Mouse (Mus musculus) CH12.LX (cell line): ENCODE measurements around the gene Slc44a4. TPM values are rescaled to one million over a fixed set of nuclear protein-coding genes. Genes with fewer than 3 reads are reported as not detected.

Experiments used
- DNase-seq: peaks from one replicate; pipeline ENCODE4 v3.0.0-alpha.2; 2013; ENCODE audit errors: extremely low read depth
- H3K27ac ChIP-seq: 2 replicates; pipeline ENCODE4 v1.5.1; 2012; ENCODE audit warnings: low read depth, mild to moderate bottlenecking, control low read depth, moderate library complexity; ENCODE audit not compliant: insufficient read depth
- H3K27me3 ChIP-seq: replicated peaks from 2 replicates; pipeline ENCODE3; 2012; ENCODE audit warnings: inconsistent platforms
- H3K36me3 ChIP-seq, 2 experiments: replicated peaks in 1 of 2; 2 replicates each; pipeline versions ENCODE3 to v1.6.1; 2012; ENCODE audit warnings: inconsistent platforms in 1 of 2, low read length in 1 of 2, mild to moderate bottlenecking in 1 of 2, mixed read lengths in 1 of 2, moderate library complexity in 1 of 2; ENCODE audit not compliant: control insufficient read depth in 1 of 2, insufficient read depth in 1 of 2
- H3K4me1 ChIP-seq, 2 experiments: 2 replicates each; pipeline ENCODE4 v1.6.1; 2012; ENCODE audit warnings: inconsistent platforms in 1 of 2, moderate library complexity in 1 of 2; ENCODE audit not compliant: insufficient read depth in 2 of 2, control insufficient read depth in 1 of 2
- H3K4me2 ChIP-seq: 2 replicates; pipeline ENCODE4 v1.6.1; 2012; ENCODE audit warnings: low read depth, mild to moderate bottlenecking, control low read depth; ENCODE audit not compliant: poor library complexity, insufficient read depth, severe bottlenecking
- H3K4me3 ChIP-seq, 3 experiments: fragments of 150-350 bp in 1 of 3; sonication (generic) in 1 of 3; replicated peaks in 1 of 3; 2 replicates each; pipeline versions ENCODE3 to v1.5.1; 2011 to 2012; ENCODE audit warnings: low read depth in 2 of 3, low read length in 2 of 3, mild to moderate bottlenecking in 2 of 3, moderate library complexity in 2 of 3, control low read depth in 1 of 3, improper control_type of control experiment in 1 of 3, inconsistent platforms in 1 of 3, mixed read lengths in 1 of 3; ENCODE audit not compliant: poor library complexity in 1 of 3
- H3K79me2 ChIP-seq: replicated peaks from 2 replicates; pipeline ENCODE4 v1.6.1; 2012; ENCODE audit warnings: mild to moderate bottlenecking, moderate library complexity; ENCODE audit not compliant: control insufficient read depth, poor library complexity, insufficient read depth, severe bottlenecking; ENCODE audit errors: extremely low read depth
- H3K9ac ChIP-seq: 2 replicates; pipeline ENCODE4 v1.6.1; 2012; ENCODE audit warnings: low read depth, mild to moderate bottlenecking, control low read depth, moderate library complexity; ENCODE audit not compliant: insufficient read depth
- H3K9me3 ChIP-seq: replicated peaks from 2 replicates; pipeline ENCODE3; 2012; ENCODE audit warnings: low read length, inconsistent platforms, mixed read lengths
- CTCF ChIP-seq, 2 experiments: IDR thresholded peaks in 1 of 2; conservative IDR thresholded peaks in 1 of 2; 2 replicates each; pipeline ENCODE4 v1.5.1; 2011 to 2012; ENCODE audit warnings: low read depth in 2 of 2, low read length in 2 of 2, improper control_type of control experiment in 1 of 2, inconsistent platforms in 1 of 2, mild to moderate bottlenecking in 1 of 2, moderate library complexity in 1 of 2
- E2F4 ChIP-seq: IDR thresholded peaks from 2 replicates; pipeline ENCODE4 v1.6.1; 2011; ENCODE audit warnings: low read depth, low read length, improper control_type of control experiment; ENCODE audit not compliant: insufficient replicate concordance
- EP300 ChIP-seq: IDR thresholded peaks from 2 replicates; pipeline ENCODE4 v1.6.1; 2011; ENCODE audit warnings: low read length, improper control_type of control experiment
- GABPA ChIP-seq: IDR thresholded peaks from 2 replicates; pipeline ENCODE4 v1.6.1; 2012; ENCODE audit warnings: low read depth, low read length, improper control_type of control experiment, inconsistent platforms; ENCODE audit not compliant: insufficient replicate concordance
- HCFC1 ChIP-seq: IDR thresholded peaks from 2 replicates; pipeline ENCODE4 v1.6.1; 2012; ENCODE audit warnings: low read depth, mild to moderate bottlenecking, inconsistent platforms, low read length, improper control_type of control experiment
- MAX ChIP-seq: IDR thresholded peaks from 2 replicates; pipeline ENCODE4 v1.6.1; 2011; ENCODE audit warnings: low read length, improper control_type of control experiment
- MAZ ChIP-seq: IDR thresholded peaks from 2 replicates; pipeline ENCODE4 v1.6.1; 2012; ENCODE audit warnings: low read depth, mild to moderate bottlenecking, inconsistent platforms, low read length, improper control_type of control experiment, moderate library complexity
- MYC ChIP-seq: IDR thresholded peaks from 2 replicates; pipeline ENCODE4 v1.6.1; 2011; ENCODE audit warnings: low read depth, mild to moderate bottlenecking, improper control_type of control experiment, low read length
- NELFE ChIP-seq: IDR thresholded peaks from 2 replicates; pipeline ENCODE4 v1.6.1; 2011; ENCODE audit warnings: low read depth, low read length, improper control_type of control experiment
- NRF1 ChIP-seq: IDR thresholded peaks from 2 replicates; pipeline ENCODE4 v1.6.1; 2014; ENCODE audit warnings: low read depth, mild to moderate bottlenecking, inconsistent platforms, low read length, improper control_type of control experiment, moderate library complexity
- POLR2A ChIP-seq: IDR thresholded peaks from 2 replicates; pipeline ENCODE4 v1.6.1; 2011; ENCODE audit warnings: low read depth, mild to moderate bottlenecking, improper control_type of control experiment, low read length
- POLR2AphosphoS2 ChIP-seq: IDR thresholded peaks from 2 replicates; pipeline ENCODE4 v1.6.1; 2011; ENCODE audit warnings: low read depth, low read length, improper control_type of control experiment
- RAD21 ChIP-seq: IDR thresholded peaks from 2 replicates; pipeline ENCODE4 v1.6.1; 2011; ENCODE audit warnings: low read depth, mild to moderate bottlenecking, low read length, improper control_type of control experiment, moderate library complexity
- RCOR1 ChIP-seq: conservative IDR thresholded peaks from 2 replicates; pipeline ENCODE4 v1.6.1; 2012; ENCODE audit warnings: low read depth, mild to moderate bottlenecking, inconsistent platforms, low read length, improper control_type of control experiment
- SIN3A ChIP-seq: IDR thresholded peaks from 2 replicates; pipeline ENCODE4 v1.6.1; 2012; ENCODE audit warnings: low read length, improper control_type of control experiment, inconsistent platforms
- SMC3 ChIP-seq: IDR thresholded peaks from 2 replicates; pipeline ENCODE4 v1.6.1; 2011; ENCODE audit warnings: low read depth, low read length, improper control_type of control experiment
- TCF12 ChIP-seq: IDR thresholded peaks from 2 replicates; pipeline ENCODE4 v1.6.1; 2014; ENCODE audit warnings: low read depth, mild to moderate bottlenecking, inconsistent platforms, low read length, improper control_type of control experiment
- UBTF ChIP-seq: IDR thresholded peaks from 2 replicates; pipeline ENCODE4 v1.6.1; 2012; ENCODE audit warnings: low read depth, mild to moderate bottlenecking, inconsistent platforms, low read length, improper control_type of control experiment, moderate library complexity
- USF2 ChIP-seq: conservative IDR thresholded peaks from 2 replicates; pipeline ENCODE4 v1.6.1; 2011; ENCODE audit warnings: low read depth, low read length, improper control_type of control experiment
- ZKSCAN1 ChIP-seq: IDR thresholded peaks from 2 replicates; pipeline ENCODE4 v1.6.1; 2012; ENCODE audit warnings: low read depth, inconsistent platforms, low read length, improper control_type of control experiment, borderline replicate concordance
- ZNF384 ChIP-seq: IDR thresholded peaks from 2 replicates; pipeline ENCODE4 v1.6.1; 2012; ENCODE audit warnings: low read depth, low read length, improper control_type of control experiment, inconsistent platforms
- dilution Hi-C: fragments of 300-500 bp; cut with MboI; formaldehyde crosslinking; loops from 2 replicates; pipeline ENCODE4 v1.14.3; 2020; ENCODE audit warnings: low sequenced_read_pairs; ENCODE audit not compliant: extremely low pct_unique_long_range_greater_than_20kb, extremely low pct_ligation_motif_present
- in situ Hi-C: fragments of 300-500 bp; cut with MboI; formaldehyde crosslinking; loops from 3 replicates; pipeline ENCODE4 v1.14.3; 2019; ENCODE audit warnings: low sequenced_read_pairs, low pct_ligation_motif_present, low pct_unique_long_range_greater_than_20kb, mixed read lengths
- polyA plus RNA-seq: library from polyadenylated mRNA; unstranded; fragments of >175 nt; gene quantifications from 2 replicates; pipeline ENCODE4 v1.2.1, GENCODE M21; 2012; ENCODE audit warnings: low read depth; ENCODE audit not compliant: insufficient read length
- total RNA-seq, 2 experiments: library from RNA; depleted of rRNA; stranded (reverse); fragments of 300-350 nt in 1 of 2; fragments of >200 nt in 1 of 2; gene quantifications; 2 replicates each; pipeline ENCODE4 v1.2.3; 2012 to 2014

Gene Slc44a4
- total and polyA plus RNA-seq, 3 experiments, result 0.55 to 1.4 (median 0.62) TPM

DNA sequence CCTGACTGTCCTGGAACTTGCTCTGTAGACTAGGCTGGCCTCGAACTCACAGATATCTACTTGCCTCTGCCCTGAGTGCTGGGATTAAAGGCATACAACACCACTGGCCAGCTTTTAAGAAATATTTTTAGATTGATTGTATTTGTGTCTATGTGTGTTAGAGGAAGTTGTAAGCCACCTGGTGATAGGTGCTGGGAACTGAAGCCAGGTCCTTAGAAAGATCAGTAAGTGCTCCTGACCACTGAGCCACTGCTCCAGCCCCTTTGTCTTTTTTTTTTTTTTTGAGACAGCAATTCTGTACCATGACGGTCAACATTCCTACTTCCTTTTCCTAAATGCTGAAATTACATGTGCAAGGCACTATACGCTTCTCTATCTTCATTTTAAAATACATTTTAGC, 39.0 kb downstream of the Slc44a4 start:
- DNase-seq, result peak; percentile 49
- Histone ChIP-seq H3K27ac (no peak overlapping the region), H3K9me3 (no peaks in the 10 kb centered on the region), H3K36me3 (peaks cover 15 to 29% of the 10 kb centered on the region in 2 experiments), H3K9ac (peak overlapping the region; percentile 92; the same call in 1 of the 2 replicates), H3K4me2 (no peak overlapping the region), H3K4me3 (peak overlapping the region in 1 of 3 experiments; percentile 98), H3K4me1 (peaks cover 10 to 19% of the 10 kb centered on the region in 2 experiments; a peak in 3 of 4 replicates), H3K79me2 (peaks cover 19% of the 10 kb centered on the region), H3K27me3 (no peaks in the 10 kb centered on the region)
- dilution Hi-C loops, result no loop called here
- TF ChIP-seq MYC, result no peak
- TF ChIP-seq RCOR1, result no peak
- peak in 1 of 2 experiments; percentile 12; a peak in 1 of 4 replicates for TF ChIP-seq CTCF (conservative IDR thresholded peaks at IDR 0.05 in 1 of 2, IDR thresholded peaks at IDR 0.05 in 1 of 2; ENCODE audit: low read depth in 2 of 2, low read length in 2 of 2)
- no peak for TF ChIP-seq NRF1
- no peak for TF ChIP-seq TCF12
- peak; percentile 52 for TF ChIP-seq ZNF384
- no peak; the same call in 1 of the 2 replicates for TF ChIP-seq SIN3A
- no peak for TF ChIP-seq POLR2AphosphoS2
- no peak for TF ChIP-seq SMC3
- TF ChIP-seq NELFE, result no peak
- no peak for TF ChIP-seq EP300
- TF ChIP-seq MAZ, result no peak
- no peak for TF ChIP-seq USF2
- no peak for TF ChIP-seq ZKSCAN1
- in situ Hi-C loops, result no loop called here

DNA sequence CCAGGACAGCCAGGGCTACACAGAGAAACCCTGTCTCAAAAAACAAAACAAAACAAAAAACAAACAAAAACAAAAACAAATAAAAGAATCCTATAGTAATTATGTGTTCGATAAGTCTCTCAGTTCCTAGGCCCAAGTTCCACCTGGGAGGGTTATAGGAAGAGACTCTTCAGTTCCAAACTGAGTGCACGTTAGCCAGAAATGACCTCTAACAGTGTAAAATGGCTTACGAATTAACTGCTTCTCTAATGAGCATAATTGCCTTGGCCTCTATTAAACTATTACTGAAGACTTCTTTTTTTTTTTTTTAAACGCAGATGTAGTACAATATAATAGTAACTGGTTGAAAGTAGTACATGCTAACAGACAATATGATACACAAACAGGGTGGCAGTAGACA, 39.6 kb downstream of the Slc44a4 start:
- Histone ChIP-seq H3K79me2 (peaks cover 19% of the 10 kb centered on the region), H3K4me2 (no peak overlapping the region), H3K27me3 (no peaks in the 10 kb centered on the region), H3K27ac (no peak overlapping the region), H3K9me3 (no peaks in the 10 kb centered on the region), H3K36me3 (peaks cover 15 to 25% of the 10 kb centered on the region in 2 experiments), H3K4me3 (no peak overlapping the region), H3K9ac (no peak overlapping the region), H3K4me1 (peaks cover 10 to 19% of the 10 kb centered on the region in 2 experiments; a peak in 3 of 4 replicates)
- in situ Hi-C loops (no loop called here), dilution Hi-C loops (no loop called here)
- TF ChIP-seq RAD21 (no peak), MAX (no peak), GABPA (no peak), NELFE (no peak), ZNF384 (no peak), HCFC1 (no peak), MAZ (no peak), USF2 (no peak), POLR2A (no peak), E2F4 (no peak), UBTF (no peak)
- DNase-seq, result no peak
